Mouse (Mus musculus): ENCODE measurements around the gene Prr3. TPM values are rescaled to one million over a fixed set of nuclear protein-coding genes. Genes with fewer than 3 reads are reported as not detected.
A peak's percentile ranks its signal among the peaks of the same experiment; 100 is the strongest.

Gene Prr3
- 64.0 and 69.4 TPM in 2 replicates for polyA plus RNA-seq (2015; fragmentation: Nextera tagmentation; extraction: Ambion mirVana)

DNA sequence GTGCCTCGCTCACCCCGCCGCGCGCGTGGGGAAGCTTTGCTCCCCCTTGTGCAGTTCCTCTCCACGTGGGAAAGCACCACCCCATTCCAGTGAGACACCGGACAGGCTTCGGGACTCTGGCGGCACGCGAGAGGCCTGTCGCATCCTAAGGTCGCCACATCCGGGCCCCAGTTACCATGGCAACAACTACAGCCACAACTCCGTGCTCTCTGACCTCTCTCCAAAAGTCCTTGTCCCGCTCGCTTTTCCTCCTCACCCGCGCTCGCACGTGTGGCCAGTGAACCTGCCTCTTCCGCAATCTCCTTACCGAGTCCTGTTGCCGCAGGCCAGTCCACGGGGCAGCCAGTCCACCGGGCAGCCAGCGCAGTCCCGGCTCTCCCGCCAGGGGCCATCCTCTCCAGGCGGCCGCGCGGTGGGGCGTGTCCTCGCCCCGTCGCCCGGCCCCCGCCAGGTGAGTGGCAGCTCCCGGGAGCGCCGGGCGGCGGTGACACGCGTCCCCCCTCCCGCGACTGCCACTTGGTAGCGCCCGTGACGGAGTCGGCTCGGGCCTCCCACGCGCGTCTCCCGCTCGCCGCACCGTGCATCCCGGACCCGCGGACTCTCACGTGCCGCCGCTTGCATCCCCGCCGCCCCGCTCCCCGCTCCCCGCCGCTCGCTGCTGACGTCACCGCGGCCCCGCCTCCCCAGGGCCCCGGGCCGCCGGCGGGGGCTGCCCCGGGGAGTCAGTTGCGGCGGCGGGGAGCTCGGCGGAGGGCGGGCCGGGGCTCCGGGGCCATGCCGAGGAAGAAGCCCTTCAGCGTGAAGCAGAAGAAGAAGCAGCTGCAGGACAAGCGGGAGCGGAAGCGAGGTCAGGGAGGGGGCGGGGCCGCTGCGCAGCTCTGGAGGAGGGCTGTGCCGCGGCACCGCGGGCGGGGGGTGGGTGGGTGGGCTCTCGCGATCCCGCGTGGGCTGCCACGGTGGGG, at the start of gene Prr3, which contains the start of gene Gnl1:
Gene Prr3 (minus strand): TSS at position 836 of the 962 bp plus-strand sequence.
Gene Gnl1 (plus strand): TSS at position 451 of the 962 bp plus-strand sequence.
- Histone ChIP-seq H3K4me3 (peak within 1 kb of the TSS; percentile 77), H3K36me3 (peaks cover 40% of the 10 kb centered on the region), H3K9me3 (no peaks in the 10 kb centered on the region), H3K9ac (peak within 1 kb of the TSS; percentile 90), H3K4me1 (replicated peaks) (peaks cover 26% of the 10 kb centered on the region), H3K27me3 (no peaks in the 10 kb centered on the region), H3K27ac (replicated peaks) (peak within 1 kb of the TSS; percentile 96), H3K4me2 (peak within 1 kb of the TSS; percentile 91)
- ATAC-seq (ENCODE audit: low read depth), result peak; percentile 79
- WGBS, result under 1% methylated on average over 98 of the region's 109 CpGs

DNA sequence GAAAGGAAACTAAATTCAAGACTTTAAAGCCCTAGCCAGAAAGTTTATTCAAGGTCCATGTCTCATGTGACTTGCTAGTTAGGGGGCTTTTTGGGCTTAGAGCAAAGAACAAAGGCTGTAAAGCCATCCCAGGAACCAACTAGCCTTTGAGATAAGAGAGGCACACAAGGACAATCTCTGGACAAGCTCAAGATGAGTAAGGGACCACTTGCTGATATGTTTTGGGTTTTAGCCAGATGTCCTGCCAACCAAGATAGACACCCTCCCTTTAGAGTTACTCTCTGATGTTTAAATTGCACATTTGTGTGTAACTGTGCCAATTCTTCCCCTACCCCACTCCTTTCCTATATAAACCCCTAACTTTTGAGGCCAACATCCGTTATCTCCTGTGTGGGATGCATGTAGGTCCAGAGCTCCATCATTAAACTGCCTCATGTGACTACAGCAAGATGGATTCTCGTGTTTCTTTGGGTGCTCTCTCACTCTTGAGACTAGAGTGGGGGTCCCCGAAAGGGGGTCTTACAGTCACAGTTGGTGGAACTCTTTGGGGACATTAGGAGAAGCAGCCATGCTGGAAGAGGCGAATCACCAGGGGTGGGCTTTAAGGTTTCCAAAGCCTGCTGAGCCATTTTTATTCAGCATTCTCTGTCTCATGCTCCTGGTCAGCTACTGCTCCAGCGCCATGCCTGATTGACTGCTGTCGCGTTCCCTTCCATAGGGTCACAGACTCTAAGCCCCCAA, 49.0 kb upstream of the Prr3 start:
- Histone ChIP-seq H3K4me1 (replicated peaks) (peaks cover 26% of the 10 kb centered on the region), H3K27me3 (peaks cover 14% of the 10 kb centered on the region; the same call in 1 of the 2 replicates), H3K9me3 (no peaks in the 10 kb centered on the region), H3K4me3 (no peak overlapping the region), H3K9ac (no peak overlapping the region), H3K27ac (replicated peaks) (no peak overlapping the region), H3K4me2 (no peak overlapping the region), H3K36me3 (no peaks in the 10 kb centered on the region)
- ATAC-seq (ENCODE audit: low read depth), result no peak
- 80% methylated on average over 7 of the region's 7 CpGs for WGBS

DNA sequence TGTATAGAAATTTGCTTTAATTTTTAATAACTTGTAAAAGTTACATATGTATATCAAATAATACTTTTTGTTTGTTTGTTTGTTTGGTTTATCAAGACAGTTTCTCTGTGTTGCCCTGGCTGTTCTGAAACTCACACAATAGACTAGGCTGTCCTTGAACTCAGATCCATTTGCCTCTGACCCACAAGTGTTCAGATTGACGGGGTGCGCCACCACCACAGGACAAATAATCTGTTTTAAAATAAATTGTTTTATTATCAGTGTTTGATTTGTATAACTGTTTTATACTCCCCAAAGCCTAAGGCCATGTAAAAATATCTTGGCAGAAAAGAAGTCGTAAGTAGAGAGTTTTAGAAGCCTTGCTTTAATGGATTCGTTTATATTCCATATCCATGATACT, 47.6 kb upstream of the Prr3 start:
- Histone ChIP-seq H3K4me1 (replicated peaks) (peaks cover 29% of the 10 kb centered on the region), H3K9ac (no peak overlapping the region), H3K4me2 (no peak overlapping the region), H3K9me3 (no peaks in the 10 kb centered on the region), H3K4me3 (no peak overlapping the region), H3K27ac (replicated peaks) (no peak overlapping the region), H3K27me3 (peaks cover 13% of the 10 kb centered on the region; the same call in 1 of the 2 replicates), H3K36me3 (no peaks in the 10 kb centered on the region)
- 94% methylated on average over 4 of the region's 4 CpGs for WGBS
- ATAC-seq (ENCODE audit: low read depth), result no peak

DNA sequence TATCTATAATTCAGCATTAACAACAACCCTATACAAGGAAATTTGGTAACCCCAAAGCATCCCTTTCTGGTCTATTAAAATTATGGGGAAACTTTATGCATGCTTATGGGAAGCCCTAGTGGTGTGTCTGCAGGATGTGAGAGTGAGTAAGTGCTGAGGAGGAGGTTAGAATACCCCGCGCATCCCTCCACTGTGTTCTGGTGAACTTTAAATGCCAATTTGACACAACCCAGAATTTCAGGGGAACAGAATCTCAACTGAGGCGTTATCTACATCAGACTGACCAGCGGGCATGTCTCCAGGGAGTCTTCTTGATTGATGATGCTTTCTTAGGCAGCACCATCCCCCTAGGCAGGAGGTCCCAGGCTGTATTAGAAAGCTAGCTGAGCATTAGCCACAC, 45.9 kb upstream of the Prr3 start:
- Histone ChIP-seq H3K36me3 (no peaks in the 10 kb centered on the region), H3K4me1 (replicated peaks) (peaks cover 15% of the 10 kb centered on the region), H3K9me3 (no peaks in the 10 kb centered on the region), H3K9ac (no peak overlapping the region), H3K4me3 (no peak overlapping the region), H3K27ac (replicated peaks) (no peak overlapping the region), H3K4me2 (no peak overlapping the region), H3K27me3 (no peaks in the 10 kb centered on the region)
- WGBS, result 61% methylated on average over 4 of the region's 4 CpGs
- no peak for ATAC-seq (ENCODE audit: low read depth)

DNA sequence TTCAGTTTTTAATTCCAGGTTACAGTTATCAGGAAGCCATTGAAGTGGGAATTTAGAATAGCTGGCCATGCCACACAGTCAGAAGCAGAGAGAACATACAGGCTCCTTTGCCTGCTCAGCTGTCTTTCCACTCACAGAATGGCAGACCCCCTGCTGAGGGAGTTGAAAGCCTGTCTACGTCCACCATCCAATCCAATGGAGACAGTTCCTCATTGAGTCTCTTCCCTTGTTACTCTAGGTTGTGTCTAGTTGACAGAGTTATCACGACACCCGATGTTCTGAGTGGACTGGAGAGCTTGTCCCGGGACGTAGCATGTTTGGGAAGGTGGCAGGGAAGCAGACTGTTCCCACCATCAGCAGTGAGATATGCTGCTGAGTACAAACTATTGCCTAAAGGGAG, 45.2 kb upstream of the Prr3 start:
- no peaks in the 10 kb centered on the region for H3K27me3 ChIP-seq
- H3K9ac ChIP-seq, result no peak overlapping the region
- no peak overlapping the region for H3K4me2 ChIP-seq
- WGBS, result 57% methylated on average over 5 of the region's 5 CpGs
- peaks cover 15% of the 10 kb centered on the region for H3K4me1 ChIP-seq (replicated peaks)
- no peaks in the 10 kb centered on the region for H3K9me3 ChIP-seq
- no peak overlapping the region for H3K27ac ChIP-seq (replicated peaks)
- no peak for ATAC-seq (ENCODE audit: low read depth)
- no peak overlapping the region for H3K4me3 ChIP-seq
- no peaks in the 10 kb centered on the region for H3K36me3 ChIP-seq

DNA sequence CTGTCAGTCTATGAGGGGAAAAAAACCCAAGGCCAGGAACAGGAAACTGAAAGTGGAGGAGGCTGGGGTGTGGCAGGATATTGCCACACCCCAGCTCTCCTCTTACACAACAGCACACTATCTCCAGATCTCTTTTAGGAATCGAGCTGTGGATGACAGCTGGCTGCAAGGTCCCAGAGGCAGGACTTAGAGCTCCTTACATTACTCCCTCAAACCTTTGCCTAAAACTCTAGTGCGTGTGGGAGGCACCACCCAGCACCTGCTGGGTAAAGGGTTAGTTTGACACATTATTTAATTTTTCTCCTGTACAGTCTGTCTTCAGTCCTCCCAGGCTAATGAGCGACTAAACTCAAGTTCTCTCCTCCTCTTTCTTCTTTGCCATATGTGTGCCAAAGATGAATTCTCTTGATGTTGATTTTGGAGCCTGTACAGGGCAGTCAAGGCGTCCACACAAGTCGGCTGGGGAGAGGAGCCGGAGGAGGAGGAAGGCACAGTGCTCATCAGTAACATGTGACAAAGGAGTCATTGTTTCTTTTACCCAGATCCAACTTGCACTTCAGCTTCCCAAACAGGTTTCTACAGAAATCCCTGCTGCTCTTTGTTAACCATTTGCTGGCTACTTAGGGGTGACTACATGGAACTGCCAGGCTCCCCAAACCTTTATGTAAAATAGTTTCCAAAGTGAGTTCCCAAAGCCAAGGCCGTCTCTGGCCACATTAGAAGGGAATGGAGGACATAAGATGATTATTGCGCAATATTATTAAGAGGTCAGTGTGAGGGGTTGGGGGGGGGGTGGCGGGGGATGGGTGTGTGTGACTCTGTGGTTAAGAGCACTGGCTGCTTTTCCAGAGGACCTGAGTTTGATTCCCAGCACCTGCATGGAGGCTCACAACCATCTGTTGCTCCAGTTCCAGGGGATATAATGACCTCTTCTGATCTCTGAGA, 43.9 kb upstream of the Prr3 start:
- no peak for ATAC-seq (ENCODE audit: low read depth)
- H3K4me3 ChIP-seq, result no peak overlapping the region
- 69% methylated on average over 9 of the region's 9 CpGs for WGBS
- no peak overlapping the region for H3K9ac ChIP-seq
- H3K4me2 ChIP-seq, result no peak overlapping the region
- no peaks in the 10 kb centered on the region for H3K27me3 ChIP-seq
- no peak overlapping the region for H3K27ac ChIP-seq (replicated peaks)
- no peaks in the 10 kb centered on the region for H3K36me3 ChIP-seq
- peaks cover 15% of the 10 kb centered on the region for H3K4me1 ChIP-seq (replicated peaks)
- H3K9me3 ChIP-seq, result no peaks in the 10 kb centered on the region

DNA sequence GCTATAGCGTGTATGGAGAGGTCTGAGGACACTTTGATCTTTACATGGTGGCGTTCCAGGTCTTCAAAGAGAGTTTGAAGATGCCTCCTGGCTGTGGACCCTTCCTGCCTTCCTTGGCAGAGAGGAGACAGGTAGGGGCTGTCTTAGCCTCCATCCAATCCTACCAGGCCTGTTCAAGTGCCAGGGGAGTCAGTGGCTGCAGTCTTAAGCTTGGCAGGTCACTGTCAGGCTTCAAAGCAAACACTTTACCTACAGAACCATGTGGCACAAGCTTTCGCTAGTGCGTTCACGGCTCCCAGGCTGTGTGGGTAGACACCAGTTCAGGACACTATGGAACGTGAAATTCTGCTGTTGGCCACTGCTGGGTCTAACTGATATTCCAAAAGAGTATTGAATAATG, 42.9 kb upstream of the Prr3 start:
- no peak overlapping the region for H3K4me2 ChIP-seq
- 94% methylated on average over 6 of the region's 6 CpGs for WGBS
- H3K4me1 ChIP-seq (replicated peaks), result peaks cover 15% of the 10 kb centered on the region
- H3K9ac ChIP-seq, result no peak overlapping the region
- no peak overlapping the region for H3K4me3 ChIP-seq
- H3K27ac ChIP-seq (replicated peaks), result no peak overlapping the region
- H3K27me3 ChIP-seq, result no peaks in the 10 kb centered on the region
- H3K36me3 ChIP-seq, result no peaks in the 10 kb centered on the region
- ATAC-seq (ENCODE audit: low read depth), result no peak
- no peaks in the 10 kb centered on the region for H3K9me3 ChIP-seq

DNA sequence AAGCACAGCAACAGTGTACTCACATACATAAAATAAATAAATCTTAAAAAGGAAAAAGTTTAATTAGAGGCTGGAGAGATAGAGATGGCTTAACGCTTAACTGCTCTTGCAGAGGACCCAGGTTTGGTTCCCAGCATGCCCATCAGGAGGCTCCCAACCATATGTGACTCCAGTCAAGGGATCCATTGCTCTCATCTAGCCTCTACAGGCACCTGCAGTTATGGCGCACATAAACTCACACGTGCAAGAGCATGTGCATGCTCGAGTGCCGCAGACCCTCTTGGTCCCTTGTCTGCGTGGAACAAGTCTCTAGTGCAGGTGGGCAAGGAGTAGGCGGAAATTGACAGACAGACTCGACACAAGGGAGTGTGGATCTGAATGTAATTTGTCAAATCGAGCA, 42.1 kb upstream of the Prr3 start:
- Histone ChIP-seq H3K4me3 (no peak overlapping the region), H3K27me3 (no peaks in the 10 kb centered on the region), H3K4me2 (no peak overlapping the region), H3K27ac (replicated peaks) (no peak overlapping the region), H3K36me3 (no peaks in the 10 kb centered on the region), H3K4me1 (replicated peaks) (peaks cover 15% of the 10 kb centered on the region), H3K9ac (no peak overlapping the region), H3K9me3 (no peaks in the 10 kb centered on the region)
- no peak for ATAC-seq (ENCODE audit: low read depth)
- 93% methylated on average over 9 of the region's 9 CpGs for WGBS

DNA sequence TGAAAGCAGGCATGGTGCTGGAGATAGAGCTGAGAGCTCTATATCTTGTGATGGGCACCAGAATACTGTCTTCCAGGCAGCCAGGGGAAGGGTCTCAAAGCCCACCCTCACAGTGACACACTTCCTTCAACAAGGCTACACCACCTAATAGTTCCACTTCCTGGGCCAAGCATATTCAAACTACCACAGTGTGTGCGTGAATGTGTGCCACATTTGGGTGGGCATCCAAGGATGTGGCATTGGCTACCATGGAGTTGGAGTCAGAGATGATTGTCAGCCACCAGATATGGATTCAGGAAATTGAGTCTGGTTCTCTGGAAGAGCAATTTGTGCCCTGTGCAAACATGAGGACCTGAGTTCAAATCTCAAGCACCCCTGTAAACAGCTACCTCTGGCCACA, 41.3 kb upstream of the Prr3 start:
- H3K4me1 ChIP-seq (replicated peaks), result peaks cover 13% of the 10 kb centered on the region
- no peaks in the 10 kb centered on the region for H3K27me3 ChIP-seq
- no peak for ATAC-seq (ENCODE audit: low read depth)
- no peak overlapping the region for H3K9ac ChIP-seq
- 97% methylated on average over 1 of the region's 1 CpGs for WGBS
- H3K36me3 ChIP-seq, result no peaks in the 10 kb centered on the region
- no peak overlapping the region for H3K4me3 ChIP-seq
- H3K27ac ChIP-seq (replicated peaks), result no peak overlapping the region
- H3K9me3 ChIP-seq, result no peaks in the 10 kb centered on the region
- H3K4me2 ChIP-seq, result no peak overlapping the region

DNA sequence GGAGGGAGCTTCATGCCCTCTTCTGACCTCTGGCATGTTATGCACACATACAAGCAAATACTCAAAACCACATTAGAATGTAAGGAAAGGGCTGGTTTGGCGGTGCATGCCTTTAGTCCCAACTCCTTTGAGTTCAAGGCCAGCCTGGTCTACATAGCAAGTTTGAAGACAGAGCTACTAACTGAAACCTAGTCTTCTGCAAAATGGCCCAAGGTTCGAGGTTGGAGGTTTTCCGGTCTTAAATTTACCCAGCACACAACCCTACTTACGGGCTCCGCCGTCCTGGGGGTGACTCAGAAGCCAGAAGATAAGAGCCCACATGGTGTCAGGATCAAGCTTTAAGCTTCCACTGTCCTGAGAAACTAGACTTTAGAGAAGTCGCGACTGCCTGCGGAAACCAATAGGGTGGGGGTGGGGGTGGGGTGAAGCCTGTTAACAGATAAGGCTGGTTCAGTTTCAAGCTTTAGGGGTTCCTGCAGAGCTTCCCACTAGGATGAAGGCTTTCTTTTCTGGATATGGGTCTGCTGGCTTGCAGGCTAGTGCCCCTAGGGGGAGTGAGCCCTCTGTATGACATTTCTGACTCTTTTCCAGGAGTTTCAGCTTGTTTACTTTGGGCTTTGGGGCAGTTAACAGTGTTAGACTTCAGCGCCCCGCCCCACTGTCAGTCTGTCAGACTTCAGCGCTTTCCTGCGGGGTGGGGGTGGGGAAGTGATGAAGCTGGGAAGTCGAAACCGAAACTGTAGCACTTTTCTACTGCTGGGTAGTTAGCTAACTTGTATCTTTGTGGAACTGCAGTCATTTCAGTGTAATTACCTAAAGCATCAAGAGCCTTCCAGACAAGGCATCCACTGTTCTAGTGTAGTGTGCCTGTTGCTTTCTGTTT, 40.4 kb upstream of the Prr3 start, which contains the start of gene H2-T24:
Gene H2-T24 (minus strand): TSS at position 370 of the 883 bp plus-strand sequence.
- no peak within 1 kb of the TSS for H3K4me3 ChIP-seq
- no peak within 1 kb of the TSS for H3K27ac ChIP-seq (replicated peaks)
- no peak for ATAC-seq (ENCODE audit: low read depth)
- peaks cover 7% of the 10 kb centered on the region; the same call in 1 of the 2 replicates for H3K4me1 ChIP-seq (replicated peaks)
- 50% methylated on average over 15 of the region's 15 CpGs for WGBS
- peaks cover 5% of the 10 kb centered on the region for H3K36me3 ChIP-seq
- H3K9me3 ChIP-seq, result no peaks in the 10 kb centered on the region
- H3K4me2 ChIP-seq, result 0 out of 2 replicates have a peak within 1 kb of the TSS, but pooled peaks have one; percentile 14
- H3K9ac ChIP-seq, result no peak within 1 kb of the TSS
- H3K27me3 ChIP-seq, result no peaks in the 10 kb centered on the region

Measured in neural tube, embryonic 13.5 days (tissue).